Comparison of ENCODE assay signal across 20 mouse cellular contexts in the genomic region with DNA sequence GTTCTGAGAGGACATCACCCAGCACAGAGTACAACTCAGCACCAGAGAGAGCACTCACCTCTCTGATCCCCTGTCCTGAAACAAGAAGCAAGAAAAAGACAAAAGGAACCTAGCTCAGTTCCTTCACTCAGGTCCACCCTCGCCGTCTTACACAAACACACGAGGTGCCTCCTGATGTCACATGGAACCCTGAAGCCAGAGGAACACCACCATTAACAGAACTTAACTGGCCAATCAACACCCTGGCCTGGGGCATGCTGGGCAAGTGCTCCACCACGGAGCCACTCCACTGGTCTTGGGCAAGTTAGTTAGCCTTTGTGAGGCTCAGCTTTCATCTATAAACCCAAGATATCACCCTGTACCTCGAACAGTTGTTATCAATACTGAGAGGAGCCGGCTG. TPM values are rescaled to one million over a fixed set of nuclear protein-coding genes. Genes with fewer than 3 reads are reported as not detected.
DNase-seq lines count a peak whose midpoint lies in the region; ATAC-seq lines count a peak whose summit lies in the region.
"Had no signal": no experiment of that assay in that cellular context is flagged by ENCODE, and none has a peak within 500 bp of the region (broad histone marks: within the 10 kb centered on the region; RNA-seq: fewer than 3 reads in every experiment).

No protein-coding gene starts in this region.

- no peak overlapping the region for H3K4me3 ChIP-seq in heart, embryonic 12.5 days
- H3K4me3 ChIP-seq in midbrain, embryonic 11.5 days (ENCODE audit: low read depth, low read length): no peak overlapping the region
- no peak overlapping the region for H3K4me3 ChIP-seq in midbrain, embryonic 14.5 days (replicated peaks; ENCODE audit: low read depth, low read length)

- peak; percentile 72 for DNase-seq in heart, adult 11 months
- peak; percentile 75 for DNase-seq in midbrain, embryonic 11.5 days (ENCODE audit: low spot score, missing footprints)
- DNase-seq in midbrain, embryonic 14.5 days: no peak
- peak; percentile 30 for DNase-seq in testis, postnatal 10 days (ENCODE audit: low spot score)
- DNase-seq in testis, postnatal 14 days (ENCODE audit: low spot score): no peak
- DNase-seq: adrenal gland, adult 2 months; adrenal gland, adult 8-10 months; adrenal gland, postnatal 10 days; adrenal gland, postnatal 14 days; adrenal gland, postnatal 25 days; adrenal gland, postnatal 36 days; B cell, adult 2 months; cerebellum, adult 11 months; cerebellum, adult 11-12 months; cerebellum, adult 18-20 months had no signal

- ATAC-seq in heart, embryonic 12.5 days (ENCODE audit: insufficient number of reproducible peaks, low FRiP score): no peak
- no peak for ATAC-seq in midbrain, embryonic 11.5 days (ENCODE audit: low FRiP score)
- no peak for ATAC-seq in midbrain, embryonic 14.5 days (ENCODE audit: low FRiP score, low TSS enrichment)
- ATAC-seq: activated CD4-positive, CD25-positive, alpha-beta regulatory T cell, adult 4 months; CD4-positive, CD25-positive, alpha-beta regulatory T cell, adult 4 months; Patski had no signal

- no peaks in the 10 kb centered on the region for H3K27me3 ChIP-seq in heart, embryonic 12.5 days (replicated peaks)
- no peaks in the 10 kb centered on the region for H3K27me3 ChIP-seq in midbrain, embryonic 11.5 days (ENCODE audit: control insufficient read depth, insufficient read depth, low read length)
- no peaks in the 10 kb centered on the region for H3K27me3 ChIP-seq in midbrain, embryonic 14.5 days (ENCODE audit: control insufficient read depth, insufficient read depth, low read length)

- no peak overlapping the region for H3K9ac ChIP-seq in heart, embryonic 12.5 days
- H3K9ac ChIP-seq in midbrain, embryonic 11.5 days (ENCODE audit: low read length): no peak overlapping the region
- no peak overlapping the region for H3K9ac ChIP-seq in midbrain, embryonic 14.5 days (replicated peaks; ENCODE audit: low read length)

- no peak overlapping the region for H3K27ac ChIP-seq in heart, embryonic 12.5 days (ENCODE audit: poor library complexity, severe bottlenecking)
- H3K27ac ChIP-seq in midbrain, embryonic 11.5 days (ENCODE audit: low read depth, low read length): no peak overlapping the region
- no peak overlapping the region for H3K27ac ChIP-seq in midbrain, embryonic 14.5 days (replicated peaks; ENCODE audit: low read depth, low read length)

- H3K4me1 ChIP-seq in heart, embryonic 12.5 days (replicated peaks): no peaks in the 10 kb centered on the region
- no peaks in the 10 kb centered on the region for H3K4me1 ChIP-seq in midbrain, embryonic 11.5 days (ENCODE audit: control insufficient read depth, insufficient read depth, low read length)
- H3K4me1 ChIP-seq in midbrain, embryonic 14.5 days (ENCODE audit: control insufficient read depth, insufficient read depth, low read length): no peaks in the 10 kb centered on the region

- WGBS in heart, embryonic 12.5 days: 67% methylated on average over 6 of the region's 6 CpGs
- 76% methylated on average over 6 of the region's 6 CpGs for WGBS in midbrain, embryonic 11.5 days
- 81% methylated on average over 6 of the region's 6 CpGs for WGBS in midbrain, embryonic 14.5 days

- no peaks in the 10 kb centered on the region for H3K9me3 ChIP-seq in heart, embryonic 12.5 days (replicated peaks)
- H3K9me3 ChIP-seq in midbrain, embryonic 11.5 days (ENCODE audit: control insufficient read depth, low read length): no peaks in the 10 kb centered on the region
- H3K9me3 ChIP-seq in midbrain, embryonic 14.5 days (ENCODE audit: control insufficient read depth, low read length): no peaks in the 10 kb centered on the region
- H3K9me3 ChIP-seq: G1E had no signal

- H3K4me2 ChIP-seq in heart, embryonic 12.5 days: no peak overlapping the region
- H3K4me2 ChIP-seq in midbrain, embryonic 11.5 days: no peak overlapping the region
- no peak overlapping the region for H3K4me2 ChIP-seq in midbrain, embryonic 14.5 days (ENCODE audit: low read length)

- no peaks in the 10 kb centered on the region for H3K36me3 ChIP-seq in heart, embryonic 12.5 days
- H3K36me3 ChIP-seq in midbrain, embryonic 11.5 days (ENCODE audit: control insufficient read depth, insufficient read depth, low read length): no peaks in the 10 kb centered on the region
- H3K36me3 ChIP-seq in midbrain, embryonic 14.5 days (ENCODE audit: control insufficient read depth, insufficient read depth, low read length): no peaks in the 10 kb centered on the region
- H3K36me3 ChIP-seq: G1E had no signal

RNA-seq across cellular contexts. Expression of a gene that starts 31.7 kb away (rescaled TPM):
- polyA plus RNA-seq in heart, embryonic 12.5 days (2016; fragmentation: Nextera tagmentation; extraction: Ambion mirVana): 1,723 and 1,724 TPM in 2 replicates
- 112 and 118 TPM in 2 replicates for polyA plus RNA-seq in midbrain, embryonic 11.5 days (2014; fragmentation: Nextera tagmentation; extraction: Ambion mirVana)
- polyA plus RNA-seq in midbrain, embryonic 14.5 days (2014; fragmentation: Nextera tagmentation; extraction: Ambion mirVana): 22.5 and 33.0 TPM in 2 replicates
- polyA plus RNA-seq: activated CD4-positive, CD25-positive, alpha-beta regulatory T cell, adult 4 months; CD4-positive, CD25-positive, alpha-beta regulatory T cell, adult 4 months had no signal

RNA-seq across cellular contexts. Expression of a gene that starts 32.9 kb away (rescaled TPM):
- polyA plus RNA-seq in heart, embryonic 12.5 days (2016; fragmentation: Nextera tagmentation; extraction: Ambion mirVana): 42.8 and 43.1 TPM in 2 replicates
- polyA plus RNA-seq in midbrain, embryonic 11.5 days (2014; fragmentation: Nextera tagmentation; extraction: Ambion mirVana): 81.2 and 88.6 TPM in 2 replicates
- 19.3 and 25.8 TPM in 2 replicates for polyA plus RNA-seq in midbrain, embryonic 14.5 days (2014; fragmentation: Nextera tagmentation; extraction: Ambion mirVana)

RNA-seq across cellular contexts. Expression of a gene that starts 50.9 kb away (rescaled TPM):
- 3.5 and 4.5 TPM in 2 replicates for polyA plus RNA-seq in heart, embryonic 12.5 days (2016; fragmentation: Nextera tagmentation; extraction: Ambion mirVana)
- 4.7 TPM in 2 replicates for polyA plus RNA-seq in midbrain, embryonic 11.5 days (2014; fragmentation: Nextera tagmentation; extraction: Ambion mirVana)
- 5.4 and 7.0 TPM in 2 replicates for polyA plus RNA-seq in midbrain, embryonic 14.5 days (2014; fragmentation: Nextera tagmentation; extraction: Ambion mirVana)

RNA-seq across cellular contexts. Expression of a gene that starts 56.0 kb away (rescaled TPM):
- 193 and 203 TPM in 2 replicates for polyA plus RNA-seq in heart, embryonic 12.5 days (2016; fragmentation: Nextera tagmentation; extraction: Ambion mirVana)
- 196 and 205 TPM in 2 replicates for polyA plus RNA-seq in midbrain, embryonic 11.5 days (2014; fragmentation: Nextera tagmentation; extraction: Ambion mirVana)
- polyA plus RNA-seq in midbrain, embryonic 14.5 days (2014; fragmentation: Nextera tagmentation; extraction: Ambion mirVana): 169 and 171 TPM in 2 replicates

Comparison
In these comparisons a context has a peak if more than half of its experiments do, and no peak if none do; other contexts are left out.
1. DNase-seq: peak in heart, adult 11 months (single experiment), midbrain, embryonic 11.5 days (single experiment) and testis, postnatal 10 days (single experiment); none in midbrain, embryonic 14.5 days (single experiment) and testis, postnatal 14 days (single experiment).
2. RNA of a gene that starts 31.7 kb away (polyA plus RNA-seq): 1,723 to 1,724 TPM in heart, embryonic 12.5 days; 112 to 118 TPM in midbrain, embryonic 11.5 days and 22.5 to 33.0 TPM in midbrain, embryonic 14.5 days; every median in the first group is over 10 times any median in the second.